Mouse (Mus musculus) T-helper 17 cell (primary cell): ENCODE measurements around the gene Chrna5.

ENCODE experiments used
- in situ Hi-C, 2 experiments: fragments of 300-600 bp; cut with MboI, MseI; formaldehyde crosslinking; loops; 1 replicate in 1 of 2; 2 replicates in 1 of 2; pipeline ENCODE4 v1.15.1; 2025; ENCODE audit warnings: high pct_unique_total_duplicates in 2 of 2

The Chrna5 gene

GRCm38 (mm10) chr9:55023326-55023725, 42.6 kb downstream of the Chrna5 start:
- in situ Hi-C loops: loop anchor here (5.0 kb wide), 2 partner anchors 84 to 89 kb away; no protein-coding TSS in a partner anchor

GRCm38 (mm10) chr9:55023902-55024583, 43.4 kb downstream of the Chrna5 start:
- in situ Hi-C loops: loop anchor here (5.0 kb wide), 2 partner anchors 83 to 88 kb away; no protein-coding TSS in a partner anchor

- in situ Hi-C loops: no loop called here
Measured at GRCm38 (mm10) chr9:55025534-55026274, 45.0 kb downstream of the Chrna5 start.

- in situ Hi-C loops: no loop called here
Measured at GRCm38 (mm10) chr9:55026275-55026663, 45.6 kb downstream of the Chrna5 start, which contains the start of gene Chrna3. Gene Chrna3 (minus strand): TSS chr9:55026562.

GRCm38 (mm10) chr9:55031435-55032167, 50.9 kb downstream of the Chrna5 start:
- in situ Hi-C loops: loop anchor here in 1 of 2 experiments (5.0 kb wide), 1 partner anchor 276 kb away; no protein-coding TSS in a partner anchor

GRCm38 (mm10) chr9:55038948-55039347, 58.3 kb downstream of the Chrna5 start:
- in situ Hi-C loops: no loop called here

GRCm38 (mm10) chr9:55039983-55040382, 59.3 kb downstream of the Chrna5 start:
- in situ Hi-C loops: no loop called here

- in situ Hi-C loops: no loop called here
Measured at GRCm38 (mm10) chr9:55041389-55041788, 60.7 kb downstream of the Chrna5 start.

- in situ Hi-C loops: no loop called here
Measured at GRCm38 (mm10) chr9:55043688-55044087, 63.0 kb downstream of the Chrna5 start.

GRCm38 (mm10) chr9:55045001-55045400, 64.3 kb downstream of the Chrna5 start:
- in situ Hi-C loops: loop anchor here (5.0 kb wide), 2 partner anchors 62 to 67 kb away; no protein-coding TSS in a partner anchor

GRCm38 (mm10) chr9:55046764-55047163, 66.1 kb downstream of the Chrna5 start:
- in situ Hi-C loops: loop anchor here (5.0 kb wide), 2 partner anchors 61 to 66 kb away; no protein-coding TSS in a partner anchor

GRCm38 (mm10) chr9:55048211-55048880, 67.7 kb downstream of the Chrna5 start, which contains the start of gene Chrnb4:
Gene Chrnb4 (minus strand): TSS chr9:55048779.
- in situ Hi-C loops: loop anchor here (5.0 kb wide), 2 partner anchors 59 to 64 kb away; no protein-coding TSS in a partner anchor

- in situ Hi-C loops: no loop called here
Measured at GRCm38 (mm10) chr9:55055386-55055930, 74.8 kb downstream of the Chrna5 start.
